Mouse (Mus musculus) bone marrow, adult 2 months (tissue): Measurements from ENCODE around the gene Cts6. TPM values are rescaled to one million over a fixed set of nuclear protein-coding genes. Genes with fewer than 3 reads are reported as not detected.
A peak's percentile ranks its signal among the peaks of the same experiment; 100 is the strongest.
"Not testable (repeated sequence)": the region's sequence is repeated elsewhere in the genome, so short reads cannot be mapped to it uniquely, and the experiment has no call there.

ENCODE experiments used
- H3K27ac ChIP-seq: fragments of 200-500 bp; 2 replicates; pipeline ENCODE4 v1.5.1; 2012; ENCODE audit warnings: low read depth, mild to moderate bottlenecking, control low read depth, inconsistent platforms, low read length; ENCODE audit not compliant: control insufficient read depth, poor library complexity, insufficient read depth
- H3K4me1 ChIP-seq: fragments of 200-500 bp; 2 replicates; pipeline ENCODE4 v1.6.1; 2011; ENCODE audit warnings: low read length; ENCODE audit not compliant: control insufficient read depth, insufficient read depth
- H3K4me3 ChIP-seq: fragments of 200-500 bp; replicated peaks from 2 replicates; pipeline ENCODE3; 2011; ENCODE audit warnings: mild to moderate bottlenecking, low read depth, low read length, control low read depth; ENCODE audit not compliant: control insufficient read depth
- CTCF ChIP-seq: fragments of 200-500 bp; IDR thresholded peaks from 2 replicates; pipeline ENCODE4 v1.5.1; 2011; ENCODE audit warnings: low read length, control low read depth; ENCODE audit not compliant: control insufficient read depth, insufficient read depth
- POLR2A ChIP-seq: fragments of 200-500 bp; IDR thresholded peaks from 2 replicates; pipeline ENCODE4 v1.6.1; 2011; ENCODE audit warnings: low read depth, mild to moderate bottlenecking, control low read depth, low read length, borderline replicate concordance; ENCODE audit not compliant: control insufficient read depth
- WGBS: fragments of 180-500 bp; shearing (Covaris S2); methylation state at CpG from one replicate; pipeline ENCODE4 v1.1.7; 2018; 5-methylcytosine and 5-hydroxymethylcytosine counted together
- polyA plus RNA-seq: library from polyadenylated mRNA; stranded (reverse); fragments of >200 nt; gene quantifications from 2 replicates; pipeline ENCODE4 v1.2.4, GENCODE M21; 2011; ENCODE audit warnings: low replicate concordance; ENCODE audit not compliant: missing spikeins, insufficient read depth, insufficient read length

Cts6 gene
- polyA plus RNA-seq: not detected in 2 replicates

DNA sequence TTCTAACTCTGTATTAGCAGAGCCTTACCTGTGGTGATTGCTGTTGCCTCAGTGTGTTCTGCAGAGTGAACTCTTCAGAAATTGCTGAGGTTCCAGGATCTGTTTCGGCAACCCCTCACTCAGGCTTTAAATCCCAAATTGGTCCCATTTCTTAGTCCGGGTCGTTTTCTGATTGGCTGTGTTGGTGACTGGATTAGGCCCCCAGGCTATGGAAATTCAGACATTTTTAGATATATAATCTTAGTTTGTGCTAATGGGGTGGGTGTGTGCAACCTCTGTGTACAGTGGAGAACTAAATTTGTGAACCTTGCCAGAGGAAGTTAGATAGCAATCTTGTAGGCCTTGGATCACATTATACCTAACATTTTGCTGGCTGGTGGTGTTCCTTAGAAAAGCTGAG, at the start of gene Cts6:
Gene Cts6 (minus strand): TSS at position 101 of the 400 bp plus-strand sequence.
- TF ChIP-seq CTCF (no peak), POLR2A (no peak)

DNA sequence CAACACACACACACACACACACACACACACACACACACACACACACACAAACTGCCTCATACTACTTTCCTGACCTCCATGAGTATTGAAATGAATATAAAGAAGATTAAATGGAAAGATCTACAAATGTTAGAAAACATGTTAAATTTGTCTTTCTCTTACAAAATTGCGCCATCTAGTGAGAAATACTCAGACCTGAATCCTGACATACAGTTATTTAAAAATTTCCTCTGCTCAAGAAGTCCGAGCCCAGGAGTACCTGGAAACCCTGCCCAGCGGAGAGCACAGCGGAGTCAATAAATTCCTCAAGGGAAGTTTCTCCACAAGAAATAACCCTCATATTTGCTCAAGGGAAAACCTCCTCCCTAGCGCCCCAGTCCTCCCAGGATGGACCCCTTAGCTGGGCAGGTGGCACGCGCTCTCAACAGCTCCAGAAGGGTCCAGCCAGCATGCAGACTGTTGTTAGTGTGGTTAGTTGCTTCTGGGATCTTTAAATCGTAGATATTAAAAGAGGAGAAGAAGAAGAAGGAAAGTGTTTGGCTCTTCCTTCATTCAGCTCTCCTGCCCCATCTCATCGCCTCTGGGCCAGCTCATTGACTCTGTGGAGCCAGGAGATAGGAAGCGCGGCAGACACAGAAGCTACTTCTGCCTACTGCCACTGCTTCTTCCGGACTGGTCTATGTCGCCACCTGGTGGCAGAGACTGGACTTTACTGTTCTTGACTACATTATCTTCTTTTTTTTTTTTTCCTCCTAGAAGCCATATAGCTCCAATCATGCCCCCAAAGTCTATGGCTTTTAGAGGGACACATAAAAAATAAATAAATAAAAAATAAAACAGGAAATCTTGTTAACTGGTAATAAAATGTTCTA, 38.1 kb upstream of the Cts6 start:
- no peak overlapping the region for H3K27ac ChIP-seq
- no peak for TF ChIP-seq POLR2A
- TF ChIP-seq CTCF: peak; percentile 62
- H3K4me1 ChIP-seq: no peaks in the 10 kb centered on the region
- WGBS: 32% methylated on average over 13 of the region's 13 CpGs
- H3K4me3 ChIP-seq: no peak overlapping the region

More for the DNA sequence above, at the start of gene Cts6:
- H3K4me3 ChIP-seq: no peak within 1 kb of the TSS
- H3K27ac ChIP-seq: no peak within 1 kb of the TSS
- WGBS: 82% methylated on average over 3 of the region's 3 CpGs
- H3K4me1 ChIP-seq: no peaks in the 10 kb centered on the region

DNA sequence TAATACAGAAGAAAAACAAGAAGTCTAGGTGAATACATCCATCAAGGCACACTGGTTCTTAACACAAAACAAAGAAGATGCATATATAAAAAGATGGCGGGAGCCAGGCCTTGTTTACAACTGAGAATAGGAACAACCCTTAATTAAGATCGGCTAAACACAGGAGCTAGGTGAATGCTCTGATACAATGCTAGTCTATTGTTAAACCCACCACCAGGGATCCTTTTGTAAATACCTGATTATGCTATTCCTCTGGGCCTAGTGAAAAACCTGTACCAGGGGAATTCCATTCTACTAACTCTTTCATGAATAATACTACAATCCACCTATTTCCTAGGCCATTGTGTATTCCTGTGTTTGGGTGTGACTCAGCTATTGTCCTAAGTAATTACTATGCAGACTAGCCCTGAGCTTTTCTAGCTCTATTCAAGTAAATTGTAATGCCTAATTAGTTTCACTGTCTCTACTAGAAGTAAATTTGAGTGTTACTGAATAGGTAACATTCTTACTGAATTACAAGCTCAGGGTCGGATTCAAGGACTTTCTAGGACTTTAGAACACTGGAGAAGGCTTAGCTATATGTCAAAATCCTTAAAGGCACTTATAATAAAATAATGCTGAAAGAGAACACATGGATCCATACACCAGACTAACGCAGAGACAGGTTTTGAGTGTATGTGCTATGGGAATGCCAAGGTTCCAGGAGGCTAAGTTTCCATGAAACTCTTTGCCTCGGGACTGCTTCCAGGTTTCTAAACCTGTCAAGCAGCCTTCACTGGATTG, 17.9 kb downstream of the Cts6 start:
- H3K27ac ChIP-seq, H3K4me1 ChIP-seq, H3K4me3 ChIP-seq: not testable (repeated sequence)
- 76% methylated on average over 5 of the region's 5 CpGs for WGBS

DNA sequence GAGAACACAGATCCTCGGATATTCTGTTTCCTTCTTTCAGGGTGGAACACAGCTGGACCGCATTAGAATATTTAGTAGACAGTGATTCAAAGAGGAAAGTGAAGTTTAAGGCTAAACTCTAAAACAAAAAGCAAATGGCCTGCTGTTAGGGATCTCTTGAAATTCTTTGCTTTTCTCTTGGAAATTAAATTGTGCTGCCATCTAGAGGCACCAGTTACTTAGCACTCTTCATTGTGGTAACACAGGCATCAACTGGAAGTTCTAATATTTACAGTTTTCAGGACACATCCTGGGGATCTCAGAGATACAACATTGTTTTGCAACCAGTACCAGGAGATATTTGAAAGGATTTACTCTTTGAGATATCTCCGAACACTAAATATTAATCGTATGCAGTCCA, 38.6 kb downstream of the Cts6 start:
- TF ChIP-seq CTCF (no peak), POLR2A (no peak)
- H3K27ac ChIP-seq: no peak overlapping the region
- no peak overlapping the region for H3K4me3 ChIP-seq
- no peaks in the 10 kb centered on the region for H3K4me1 ChIP-seq
- WGBS: 73% methylated on average over 4 of the region's 4 CpGs

DNA sequence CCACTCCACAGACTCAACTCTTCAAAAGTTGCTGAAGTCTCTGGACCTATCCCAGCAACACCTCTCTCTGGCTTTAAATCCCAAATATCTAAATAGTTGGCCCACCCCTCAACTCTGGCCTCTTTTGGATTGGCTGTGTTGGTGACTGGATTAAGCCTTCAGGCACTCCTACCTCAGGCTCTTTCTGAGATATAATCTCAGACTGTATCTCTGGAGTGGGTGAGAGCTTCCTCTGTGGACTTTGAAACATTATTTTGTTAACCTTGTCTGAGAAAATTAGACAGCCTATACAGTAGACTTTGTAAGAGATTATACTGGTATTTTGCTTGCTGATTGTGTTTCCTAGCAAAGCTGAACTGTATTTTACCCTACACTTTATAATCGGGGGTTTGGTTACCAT, 39.1 kb downstream of the Cts6 start, which contains the start of gene Ctsr:
Gene Ctsr (minus strand): TSS at position 101 of the 400 bp plus-strand sequence.
- no peak within 1 kb of the TSS for H3K4me3 ChIP-seq
- H3K4me1 ChIP-seq: no peaks in the 10 kb centered on the region
- H3K27ac ChIP-seq: no peak within 1 kb of the TSS
- WGBS: 63% methylated on average over 1 of the region's 1 CpGs
- TF ChIP-seq POLR2A (no peak), CTCF (no peak)

Other genes starting within 250 kb of the Cts6 start
- not detected in 2 replicates for gene Ctsj, start 197.5 kb downstream of the Cts6 start, polyA plus RNA-seq
- not detected in 2 replicates for gene Ctsq, start 162.8 kb downstream of the Cts6 start, polyA plus RNA-seq
- not detected in 2 replicates for gene Ctsr, start 39.2 kb downstream of the Cts6 start, polyA plus RNA-seq
- not detected in 2 replicates for gene Cts8, start 51.9 kb upstream of the Cts6 start, polyA plus RNA-seq
- not detected in 2 replicates for gene Gm49398, start 85.4 kb upstream of the Cts6 start, polyA plus RNA-seq
- gene Cts7, start 154.8 kb upstream of the Cts6 start, polyA plus RNA-seq: not detected in 2 replicates